Mouse (Mus musculus) lung, embryonic 16.5 days (tissue): ENCODE measurements around the gene Inpp4b. TPM values are rescaled to one million over a fixed set of nuclear protein-coding genes. Genes with fewer than 3 reads are reported as not detected.

Source experiments
- ATAC-seq: fragments of 200-750 bp; cut with Nextera tagmentation; 2 replicates; pipeline ENCODE4 v1.8.0; 2017; ENCODE audit warnings: low read depth, mild to moderate bottlenecking, moderate library complexity
- H3K27ac ChIP-seq: fragments of 300-500 bp; sonication (generic); 2 replicates; pipeline ENCODE4 v1.5.1; 2014; ENCODE audit warnings: mild to moderate bottlenecking, control low read depth, low read length
- H3K27me3 ChIP-seq: fragments of 300-500 bp; sonication (generic); 2 replicates; pipeline ENCODE4 v1.6.1; 2014; ENCODE audit warnings: low read depth, low read length, mixed read lengths; ENCODE audit not compliant: control insufficient read depth, insufficient read depth
- H3K36me3 ChIP-seq: fragments of 300-500 bp; sonication (generic); 2 replicates; pipeline ENCODE4 v1.6.1; 2014; ENCODE audit warnings: low read length; ENCODE audit not compliant: control insufficient read depth, insufficient read depth
- H3K4me1 ChIP-seq: fragments of 300-500 bp; sonication (generic); replicated peaks from 2 replicates; pipeline ENCODE4 v1.6.1; 2014; ENCODE audit warnings: low read length, mixed read lengths; ENCODE audit not compliant: control insufficient read depth, insufficient read depth
- H3K4me2 ChIP-seq: fragments of 300-500 bp; sonication (generic); 2 replicates; pipeline ENCODE4 v1.6.1; 2014; ENCODE audit warnings: low read depth, low read length, control low read depth
- H3K4me3 ChIP-seq: fragments of 300-500 bp; sonication (generic); 2 replicates; pipeline ENCODE4 v1.5.1; 2014; ENCODE audit warnings: mild to moderate bottlenecking, low read length, control low read depth
- H3K9ac ChIP-seq: fragments of 300-500 bp; sonication (generic); 2 replicates; pipeline ENCODE4 v1.6.1; 2014; ENCODE audit warnings: low read length, control low read depth
- H3K9me3 ChIP-seq: fragments of 300-500 bp; sonication (generic); 2 replicates; pipeline ENCODE4 v1.6.1; 2016; ENCODE audit warnings: low read length; ENCODE audit not compliant: control insufficient read depth
- WGBS: fragments of 180-500 bp; shearing (Covaris S2); extraction: QIAGEN DNeasy Blood & Tissue Kit; methylation state at CpG from one replicate; pipeline ENCODE4 v1.1.7; 2014; 5-methylcytosine and 5-hydroxymethylcytosine counted together
- polyA plus RNA-seq: library from polyadenylated mRNA; unstranded; fragments of >200 nt; fragmentation: Nextera tagmentation; extraction: Ambion mirVana; gene quantifications from 2 replicates; pipeline ENCODE4 v1.2.1, GENCODE M21; 2015

Inpp4b gene
- polyA plus RNA-seq, 1 experiment from 2014 or later: 16.5 TPM

DNA sequence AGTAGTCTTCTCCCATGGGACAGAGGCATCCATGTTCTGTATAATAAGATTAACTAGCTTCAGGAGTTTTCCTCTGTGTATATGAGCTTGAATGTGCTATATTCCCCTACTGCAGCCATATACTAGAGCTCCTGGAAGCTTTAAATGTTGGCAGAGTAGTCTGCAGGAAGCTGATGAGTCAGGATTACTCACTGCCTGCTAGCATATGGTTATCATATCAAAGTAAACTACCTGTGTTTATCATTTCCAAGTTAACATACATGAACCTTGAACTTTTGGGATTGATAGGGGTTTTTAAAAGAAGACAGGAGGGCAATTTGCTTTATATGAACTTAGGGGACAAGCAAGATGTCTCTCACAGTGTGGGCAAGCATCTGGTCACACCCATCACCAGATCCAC lies 498.2 kb downstream of the Inpp4b start:
- ATAC-seq: no peak
- Histone ChIP-seq H3K9me3 (no peaks in the 10 kb centered on the region), H3K4me3 (no peak overlapping the region), H3K9ac (no peak overlapping the region), H3K36me3 (no peaks in the 10 kb centered on the region), H3K4me2 (no peak overlapping the region), H3K27me3 (no peaks in the 10 kb centered on the region), H3K4me1 (peaks cover 4% of the 10 kb centered on the region), H3K27ac (no peak overlapping the region)

DNA sequence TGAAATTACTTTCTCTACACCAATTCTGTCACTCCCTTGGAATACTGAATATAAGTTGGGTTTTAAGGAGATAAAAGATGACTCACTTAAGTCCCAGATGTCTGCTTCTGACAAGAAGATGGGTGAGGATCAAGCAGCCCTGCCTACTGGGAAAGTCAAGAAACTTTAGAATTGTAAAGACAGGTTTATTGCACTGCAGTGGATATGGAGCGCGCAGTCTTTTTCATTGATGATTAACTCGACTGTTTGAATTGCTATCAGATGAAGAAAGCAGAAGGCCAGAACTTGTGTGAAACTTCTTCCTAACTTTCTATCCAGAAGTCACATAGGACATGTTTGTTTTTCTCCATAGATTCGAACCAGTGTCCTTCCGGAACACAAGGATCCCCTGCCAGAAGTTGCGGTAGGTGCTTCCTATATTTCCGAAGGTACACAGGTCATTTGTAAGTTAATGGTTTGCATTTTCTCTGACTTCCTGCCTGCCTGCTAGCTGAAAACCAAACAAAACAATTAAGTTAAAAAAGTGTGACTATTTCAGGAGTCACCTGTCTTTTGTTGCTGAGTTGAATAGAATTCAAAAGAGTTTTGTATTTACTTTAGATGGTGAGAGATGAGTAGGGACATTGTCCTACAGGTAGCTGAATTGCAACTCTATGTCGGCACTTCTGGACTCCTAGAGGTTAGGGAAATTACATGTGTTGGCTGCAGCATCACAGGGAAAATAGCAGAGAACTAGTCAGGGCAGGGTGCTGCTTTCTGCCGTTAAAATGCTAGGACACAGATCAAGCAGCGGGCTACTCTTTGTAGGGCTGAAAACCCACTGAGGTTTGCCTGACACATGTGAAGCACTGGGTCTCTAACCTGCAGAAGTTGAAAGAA lies 502.0 kb downstream of the Inpp4b start:
- 61% methylated on average over 10 of the region's 10 CpGs for WGBS
- peaks cover 4% of the 10 kb centered on the region for H3K4me1 ChIP-seq
- H3K27ac ChIP-seq: peak overlapping the region; percentile 15; the same call in 1 of the 2 replicates
- no peaks in the 10 kb centered on the region for H3K36me3 ChIP-seq
- no peak overlapping the region for H3K9ac ChIP-seq
- no peak overlapping the region for H3K4me3 ChIP-seq
- ATAC-seq: no peak
- no peak overlapping the region for H3K4me2 ChIP-seq
- no peaks in the 10 kb centered on the region for H3K9me3 ChIP-seq
- no peaks in the 10 kb centered on the region for H3K27me3 ChIP-seq

DNA sequence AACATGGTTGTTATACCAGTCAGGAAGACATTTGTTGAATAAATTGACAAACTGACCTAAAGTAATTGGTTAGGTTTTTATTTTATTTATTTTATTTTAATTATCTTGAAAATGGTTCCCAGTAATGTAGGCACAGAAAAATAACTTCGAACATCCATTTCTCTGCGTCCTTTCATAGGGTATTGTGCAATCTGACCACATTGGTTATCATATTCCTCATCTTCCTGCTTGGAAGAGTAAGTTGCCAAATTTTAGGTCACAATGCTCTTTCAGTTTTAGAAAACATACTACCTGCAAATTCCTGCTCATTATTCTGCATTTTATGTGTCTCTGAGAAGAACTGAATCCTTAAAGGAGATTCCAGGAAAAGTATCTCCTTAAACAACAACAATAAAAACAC lies 505.6 kb downstream of the Inpp4b start:
- no peak overlapping the region for H3K9ac ChIP-seq
- no peak overlapping the region for H3K27ac ChIP-seq
- peaks cover 4% of the 10 kb centered on the region for H3K4me1 ChIP-seq
- H3K27me3 ChIP-seq: no peaks in the 10 kb centered on the region
- H3K4me3 ChIP-seq: no peak overlapping the region
- 93% methylated on average over 2 of the region's 2 CpGs for WGBS
- no peak overlapping the region for H3K4me2 ChIP-seq
- no peaks in the 10 kb centered on the region for H3K9me3 ChIP-seq
- H3K36me3 ChIP-seq: no peaks in the 10 kb centered on the region
- ATAC-seq: no peak

DNA sequence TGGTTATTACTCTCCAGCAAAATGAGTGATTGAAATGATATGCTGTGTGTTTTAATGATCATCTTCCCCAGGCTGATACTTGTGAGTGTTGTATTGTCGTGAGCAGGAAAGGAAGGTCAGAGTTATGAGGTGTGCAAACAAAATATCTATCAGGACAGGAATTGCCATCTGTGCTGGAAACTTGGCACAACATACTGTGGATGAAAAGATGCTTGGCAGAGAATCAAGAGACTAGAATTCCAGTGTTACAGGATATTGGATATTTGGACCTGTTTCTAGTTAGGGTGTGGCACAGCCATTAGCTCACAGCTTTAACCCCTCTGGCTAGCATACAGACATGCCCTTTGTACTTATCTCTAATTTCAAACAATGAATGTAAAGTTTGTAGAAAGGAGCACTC lies 507.6 kb downstream of the Inpp4b start:
- no peaks in the 10 kb centered on the region for H3K36me3 ChIP-seq
- no peak overlapping the region for H3K27ac ChIP-seq
- no peaks in the 10 kb centered on the region for H3K9me3 ChIP-seq
- ATAC-seq: no peak
- no peak overlapping the region for H3K4me3 ChIP-seq
- no peaks in the 10 kb centered on the region for H3K4me1 ChIP-seq
- 11% methylated on average over 1 of the region's 1 CpGs for WGBS
- H3K27me3 ChIP-seq: no peaks in the 10 kb centered on the region
- H3K9ac ChIP-seq: no peak overlapping the region
- no peak overlapping the region for H3K4me2 ChIP-seq

DNA sequence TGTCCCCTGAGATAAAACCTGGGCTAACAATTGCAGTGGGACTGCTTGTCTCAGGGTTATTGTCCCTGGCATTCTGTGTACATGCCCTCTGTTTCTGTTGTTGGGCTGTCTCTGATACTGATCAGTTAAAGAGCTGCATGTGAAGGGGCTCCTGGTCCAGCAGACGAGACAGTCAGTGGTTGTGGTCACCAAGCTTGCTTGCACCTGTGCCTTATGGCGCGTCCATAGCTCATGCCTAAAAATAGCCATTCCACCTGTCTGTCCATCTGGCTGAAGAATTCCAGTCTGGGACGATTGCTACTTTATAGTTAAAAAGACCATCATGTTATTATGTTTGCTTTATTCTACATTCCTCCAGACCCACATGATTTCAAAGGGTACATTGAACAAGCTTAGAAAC lies 510.8 kb downstream of the Inpp4b start:
- ATAC-seq: no peak
- 65% methylated on average over 4 of the region's 4 CpGs for WGBS

DNA sequence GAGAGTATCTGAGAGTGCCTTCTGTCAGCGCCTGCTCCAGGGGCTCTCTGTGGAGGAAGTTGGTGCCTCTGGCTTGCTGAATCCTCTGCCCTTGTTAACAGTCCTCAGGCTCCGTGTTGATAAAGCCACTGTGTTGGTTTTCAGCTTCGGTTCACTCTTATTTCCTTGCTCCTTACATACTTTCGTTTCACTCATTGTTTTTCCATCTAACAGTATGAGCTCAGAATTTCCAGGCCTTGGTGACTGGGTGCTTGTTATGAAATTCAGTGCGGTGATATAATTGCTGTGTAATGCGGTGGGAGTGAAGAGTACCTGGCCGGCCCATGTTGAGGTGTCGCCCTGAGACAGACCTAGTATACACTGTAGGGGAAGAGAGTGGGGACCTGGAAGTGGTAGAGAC lies 512.2 kb downstream of the Inpp4b start:
- Histone ChIP-seq H3K27me3 (no peaks in the 10 kb centered on the region), H3K36me3 (no peaks in the 10 kb centered on the region), H3K9me3 (no peaks in the 10 kb centered on the region), H3K4me3 (0 out of 2 replicates have a peak overlapping the region, but pooled peaks have one; percentile 5), H3K4me1 (no peaks in the 10 kb centered on the region), H3K4me2 (peak overlapping the region; percentile 20; the same call in 1 of the 2 replicates), H3K9ac (0 out of 2 replicates have a peak overlapping the region, but pooled peaks have one; percentile 32), H3K27ac (no peak overlapping the region; the same call in 1 of the 2 replicates)
- WGBS: 47% methylated on average over 8 of the region's 8 CpGs
- ATAC-seq: peak; percentile 47

More for the DNA sequence above, 510.8 kb downstream of the Inpp4b start:
- no peak overlapping the region for H3K4me3 ChIP-seq
- H3K27me3 ChIP-seq: no peaks in the 10 kb centered on the region
- no peaks in the 10 kb centered on the region for H3K4me1 ChIP-seq
- H3K36me3 ChIP-seq: no peaks in the 10 kb centered on the region
- no peak overlapping the region for H3K9ac ChIP-seq
- H3K4me2 ChIP-seq: no peak overlapping the region
- no peaks in the 10 kb centered on the region for H3K9me3 ChIP-seq
- no peak overlapping the region for H3K27ac ChIP-seq

DNA sequence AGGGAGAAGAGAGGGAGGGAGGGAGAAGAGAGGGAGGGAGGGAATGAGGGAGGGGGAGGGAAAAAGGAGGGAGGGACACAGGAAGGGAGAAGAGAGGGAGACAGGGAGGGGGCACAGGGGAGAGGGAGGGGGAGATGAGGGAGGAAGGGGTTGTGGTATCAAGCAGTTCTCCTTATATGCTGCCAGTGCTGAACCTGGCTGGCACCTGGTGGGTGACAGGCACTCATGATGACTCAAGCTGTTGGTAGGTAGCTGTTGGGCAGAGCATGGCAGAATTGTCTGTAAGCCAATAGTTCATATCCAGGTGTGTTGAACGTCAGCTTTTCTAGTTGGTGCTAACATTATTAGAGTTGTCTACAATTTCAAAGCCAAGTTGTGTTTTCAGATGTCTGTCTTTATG lies 512.7 kb downstream of the Inpp4b start:
- no peak overlapping the region for H3K4me2 ChIP-seq
- H3K4me1 ChIP-seq: no peaks in the 10 kb centered on the region
- no peaks in the 10 kb centered on the region for H3K9me3 ChIP-seq
- H3K9ac ChIP-seq: no peak overlapping the region
- no peaks in the 10 kb centered on the region for H3K36me3 ChIP-seq
- ATAC-seq: no peak
- WGBS: 60% methylated on average over 1 of the region's 1 CpGs
- H3K27ac ChIP-seq: no peak overlapping the region
- H3K4me3 ChIP-seq: no peak overlapping the region
- no peaks in the 10 kb centered on the region for H3K27me3 ChIP-seq

DNA sequence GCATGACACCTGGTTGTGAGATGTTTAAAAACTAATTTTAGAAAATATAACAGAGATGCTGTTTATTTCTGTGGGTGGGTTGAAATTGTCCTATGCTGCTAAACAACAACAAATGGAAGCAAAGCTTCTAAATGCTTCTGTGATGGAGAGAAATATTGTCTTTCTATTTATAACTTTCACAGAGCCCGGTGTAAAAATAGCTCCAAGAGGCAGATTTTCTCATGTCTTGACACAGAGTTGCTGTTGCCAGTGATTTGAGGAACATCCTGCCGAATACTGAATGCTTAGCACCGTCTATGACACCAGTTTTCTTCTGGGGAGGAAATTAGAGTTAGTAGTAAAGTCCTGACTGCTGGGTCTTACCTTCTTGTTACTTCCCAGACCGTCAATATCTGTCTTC lies 513.8 kb downstream of the Inpp4b start:
- Histone ChIP-seq H3K27me3 (no peaks in the 10 kb centered on the region), H3K36me3 (no peaks in the 10 kb centered on the region), H3K4me1 (no peaks in the 10 kb centered on the region), H3K9ac (no peak overlapping the region), H3K4me2 (no peak overlapping the region), H3K9me3 (no peaks in the 10 kb centered on the region), H3K4me3 (no peak overlapping the region), H3K27ac (no peak overlapping the region)
- WGBS: 59% methylated on average over 4 of the region's 4 CpGs
- no peak for ATAC-seq

DNA sequence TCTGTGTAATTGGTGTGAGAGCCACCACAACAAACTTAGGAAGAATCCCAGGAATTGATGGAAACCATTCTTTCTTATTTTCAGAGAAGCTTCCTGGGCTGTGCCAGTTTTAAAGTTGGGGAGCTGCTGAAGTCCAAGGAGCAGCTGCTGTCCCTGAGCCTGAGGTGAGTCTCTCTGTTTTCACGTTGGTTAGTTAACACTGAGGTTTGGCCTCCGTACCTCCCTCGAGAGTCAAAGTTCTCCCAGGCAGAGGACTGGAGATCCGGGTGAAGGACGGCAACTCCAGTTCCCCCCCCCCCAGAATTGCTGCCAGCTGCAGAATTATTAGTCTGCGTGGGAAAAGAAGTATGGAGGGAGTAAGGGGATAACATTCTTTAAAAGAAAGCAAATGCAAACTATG lies 514.3 kb downstream of the Inpp4b start:
- Histone ChIP-seq H3K36me3 (no peaks in the 10 kb centered on the region), H3K27ac (no peak overlapping the region), H3K9me3 (no peaks in the 10 kb centered on the region), H3K27me3 (no peaks in the 10 kb centered on the region), H3K4me3 (no peak overlapping the region), H3K4me2 (no peak overlapping the region), H3K4me1 (no peaks in the 10 kb centered on the region), H3K9ac (no peak overlapping the region)
- WGBS: 62% methylated on average over 6 of the region's 6 CpGs
- no peak for ATAC-seq
